8 mouse cellular contexts compared by ENCODE assay signal in genomic region chr17:84790043-84790442, GRCm38 (mm10). TPM values are rescaled to one million over a fixed set of nuclear protein-coding genes. Genes with fewer than 3 reads are reported as not detected.
DNase-seq lines count a peak whose midpoint lies in the region; ATAC-seq lines count a peak whose summit lies in the region.

No protein-coding gene starts in this region.

- H3K9ac ChIP-seq in embryonic facial prominence, embryonic 12.5 days, result peak overlapping the region; percentile 76
- peak overlapping the region; percentile 84 for H3K9ac ChIP-seq in intestine, embryonic 15.5 days

- peak overlapping the region; percentile 89 for H3K4me2 ChIP-seq in embryonic facial prominence, embryonic 12.5 days (replicated peaks)
- H3K4me2 ChIP-seq in intestine, embryonic 15.5 days (replicated peaks), result peak overlapping the region; percentile 74

- no peaks in the 10 kb centered on the region for H3K27me3 ChIP-seq in embryonic facial prominence, embryonic 12.5 days
- no peaks in the 10 kb centered on the region for H3K27me3 ChIP-seq in intestine, embryonic 15.5 days (replicated peaks)

- H3K9me3 ChIP-seq in embryonic facial prominence, embryonic 12.5 days, result no peaks in the 10 kb centered on the region
- H3K9me3 ChIP-seq in intestine, embryonic 15.5 days, result no peaks in the 10 kb centered on the region

- peak; percentile 34 to 36 for DNase-seq in kidney, adult 8-10 months
- no peak for DNase-seq in kidney, adult 11 months
- peak; percentile 30 for DNase-seq in ES-CJ7 (ENCODE audit: low read depth, low spot score)
- DNase-seq in c-Kit-positive CD71-positive TER-119-positive erythroid progenitor cells, embryonic 14.5 days (ENCODE audit: low spot score), result no peak
- DNase-seq in left cerebral cortex, adult 11 months (ENCODE audit: low spot score), result no peak

- ATAC-seq in embryonic facial prominence, embryonic 12.5 days (ENCODE audit: insufficient number of reproducible peaks, insufficient read depth, low FRiP score, low TSS enrichment), result peak; percentile 9; the same call in 1 of the 2 replicates
- ATAC-seq in intestine, embryonic 15.5 days, result no peak; the same call in 1 of the 2 replicates
- ATAC-seq in megakaryocyte-erythroid progenitor cell, adult 5-6 weeks (replicated peaks; ENCODE audit: low FRiP score, low TSS enrichment, poor library complexity, severe bottlenecking), result peak; percentile 11; the same call in 1 of the 2 replicates

- under 1% methylated on average over 22 of the region's 22 CpGs for WGBS in embryonic facial prominence, embryonic 12.5 days
- WGBS in intestine, embryonic 15.5 days, result under 1% methylated on average over 22 of the region's 22 CpGs

- peaks cover 6% of the 10 kb centered on the region for H3K36me3 ChIP-seq in embryonic facial prominence, embryonic 12.5 days
- H3K36me3 ChIP-seq in intestine, embryonic 15.5 days, result no peaks in the 10 kb centered on the region

- H3K4me3 ChIP-seq in embryonic facial prominence, embryonic 12.5 days, result peak overlapping the region; percentile 94
- H3K4me3 ChIP-seq in intestine, embryonic 15.5 days (replicated peaks), result peak overlapping the region; percentile 86

- peaks cover 11% of the 10 kb centered on the region for H3K4me1 ChIP-seq in embryonic facial prominence, embryonic 12.5 days
- 0 out of 2 replicates have a peak, but pooled peaks cover 13% of the 10 kb centered on the region for H3K4me1 ChIP-seq in intestine, embryonic 15.5 days (replicated peaks)

- H3K27ac ChIP-seq in embryonic facial prominence, embryonic 12.5 days, result no peak overlapping the region; the same call in 1 of the 2 replicates
- peak overlapping the region; percentile 73; the same call in 1 of the 2 replicates for H3K27ac ChIP-seq in intestine, embryonic 15.5 days

RNA-seq across cellular contexts. Expression of gene Lrpprc, which starts 0.5 kb away (rescaled TPM):
- polyA plus RNA-seq in embryonic facial prominence, embryonic 12.5 days (2016; fragmentation: Nextera tagmentation; extraction: Ambion mirVana), result 58.1 and 59.5 TPM in 2 replicates
- polyA plus RNA-seq in intestine, embryonic 15.5 days (2015; fragmentation: Nextera tagmentation; extraction: Ambion mirVana), result 56.7 and 57.0 TPM in 2 replicates
- total RNA-seq in megakaryocyte-erythroid progenitor cell, adult 5-6 weeks (2014; fragmentation: Nextera tagmentation), result 63.8 and 67.3 TPM in 2 replicates
- 115 TPM in 2 replicates for total RNA-seq in megakaryocyte-erythroid progenitor cell, adult 5-6 weeks (2017)

Comparison
In these comparisons a context has a peak if more than half of its experiments do, and no peak if none do; other contexts are left out.
1. DNase-seq: peak in kidney, adult 8-10 months (2 of 2) and ES-CJ7 (single experiment); none in kidney, adult 11 months (single experiment), c-Kit-positive CD71-positive TER-119-positive erythroid progenitor cells, embryonic 14.5 days (single experiment) and left cerebral cortex, adult 11 months (single experiment).